Mouse (Mus musculus) right cerebral cortex, postnatal 4 days (tissue): ENCODE measurements around the gene Phactr2.

Source experiments
- DNase-seq: peaks from one replicate; pipeline ENCODE4 v3.0.0-alpha.2; 2022

Gene Phactr2

GRCm38 (mm10) chr10:13270270-13270669, 203.9 kb downstream of the Phactr2 start:
- no peak for DNase-seq

GRCm38 (mm10) chr10:13259251-13259650, 215.0 kb downstream of the Phactr2 start:
- DNase-seq = no peak

- DNase-seq = no peak
These were observed 218.0 kb downstream of the Phactr2 start for GRCm38 (mm10) chr10:13256196-13256595.

- no peak for DNase-seq
These were observed 223.9 kb downstream of the Phactr2 start for GRCm38 (mm10) chr10:13250280-13250679.

GRCm38 (mm10) chr10:13249126-13249525, 225.1 kb downstream of the Phactr2 start:
- DNase-seq = no peak

GRCm38 (mm10) chr10:13245714-13246113, 228.5 kb downstream of the Phactr2 start:
- DNase-seq = no peak

GRCm38 (mm10) chr10:13244192-13244591, 230.0 kb downstream of the Phactr2 start:
- DNase-seq = no peak

GRCm38 (mm10) chr10:13240431-13240830, 233.8 kb downstream of the Phactr2 start:
- no peak for DNase-seq

GRCm38 (mm10) chr10:13238188-13238587, 236.0 kb downstream of the Phactr2 start:
- DNase-seq = no peak

GRCm38 (mm10) chr10:13236866-13237265, 237.3 kb downstream of the Phactr2 start:
- DNase-seq = no peak

GRCm38 (mm10) chr10:13234503-13234902, 239.7 kb downstream of the Phactr2 start:
- DNase-seq = no peak

GRCm38 (mm10) chr10:13233941-13234340, 240.3 kb downstream of the Phactr2 start:
- DNase-seq = no peak

- no peak for DNase-seq
These were observed 241.0 kb downstream of the Phactr2 start for GRCm38 (mm10) chr10:13233143-13233622.

- DNase-seq = no peak
These were observed 241.6 kb downstream of the Phactr2 start for GRCm38 (mm10) chr10:13232443-13233142.

GRCm38 (mm10) chr10:13230716-13231115, 243.5 kb downstream of the Phactr2 start:
- DNase-seq = no peak

GRCm38 (mm10) chr10:13225377-13226063, 248.7 kb downstream of the Phactr2 start:
- DNase-seq = no peak

- no peak for DNase-seq
These were observed 252.1 kb downstream of the Phactr2 start for GRCm38 (mm10) chr10:13222135-13222534.

- no peak for DNase-seq
These were observed 254.2 kb downstream of the Phactr2 start for GRCm38 (mm10) chr10:13220061-13220460.

GRCm38 (mm10) chr10:13213956-13214355, 260.3 kb downstream of the Phactr2 start:
- no peak for DNase-seq

GRCm38 (mm10) chr10:13212829-13213228, 261.4 kb downstream of the Phactr2 start:
- DNase-seq = no peak

GRCm38 (mm10) chr10:13212326-13212725, 261.9 kb downstream of the Phactr2 start:
- DNase-seq = no peak

GRCm38 (mm10) chr10:13209930-13210637, 264.1 kb downstream of the Phactr2 start:
- DNase-seq = no peak

GRCm38 (mm10) chr10:13209506-13209905, 264.7 kb downstream of the Phactr2 start:
- no peak for DNase-seq

- DNase-seq = no peak
These were observed 265.2 kb downstream of the Phactr2 start for GRCm38 (mm10) chr10:13209061-13209460.
